Mouse (Mus musculus): ENCODE data around the gene Medag.

- no peak for TF ChIP-seq CTCF (IDR thresholded peaks at IDR 0.05; ENCODE audit: low read depth)
- no peak for TF ChIP-seq EP300 (IDR thresholded peaks at IDR 0.05; ENCODE audit: low read depth)
Observed at GRCm38 (mm10) chr5:149474701-149475468, 63.3 kb downstream of the Medag start.

All from liver, postnatal 0 days (tissue).